Mouse (Mus musculus) heart, adult 10 weeks (tissue): ENCODE data around the gene Olfr569. TPM values are rescaled to one million over a fixed set of nuclear protein-coding genes. Genes with fewer than 3 reads are reported as not detected.

Source experiments
- polyA plus RNA-seq: library from polyadenylated mRNA; stranded (reverse); fragments of 350-450 nt; fragmentation: Illumina TruSeq; extraction: RNeasy Lipid Tissue Mini Kit (QIAGEN cat#74804); gene quantifications from one replicate; pipeline ENCODE4 v1.2.3, GENCODE M21; 2014; ENCODE audit warnings: low read depth, low replicate concordance

The Olfr569 gene
- not detected for polyA plus RNA-seq

GRCm38 (mm10) chr7:102890782-102891181, at the start of gene Olfr569:
Gene Olfr569, minus strand, starts transcription at chr7:102890882.

GRCm38 (mm10) chr7:102924109-102924508, 33.4 kb upstream of the Olfr569 start, which contains the start of gene Olfr572:
Gene Olfr572, plus strand, starts transcription at chr7:102924409.

DNA sequence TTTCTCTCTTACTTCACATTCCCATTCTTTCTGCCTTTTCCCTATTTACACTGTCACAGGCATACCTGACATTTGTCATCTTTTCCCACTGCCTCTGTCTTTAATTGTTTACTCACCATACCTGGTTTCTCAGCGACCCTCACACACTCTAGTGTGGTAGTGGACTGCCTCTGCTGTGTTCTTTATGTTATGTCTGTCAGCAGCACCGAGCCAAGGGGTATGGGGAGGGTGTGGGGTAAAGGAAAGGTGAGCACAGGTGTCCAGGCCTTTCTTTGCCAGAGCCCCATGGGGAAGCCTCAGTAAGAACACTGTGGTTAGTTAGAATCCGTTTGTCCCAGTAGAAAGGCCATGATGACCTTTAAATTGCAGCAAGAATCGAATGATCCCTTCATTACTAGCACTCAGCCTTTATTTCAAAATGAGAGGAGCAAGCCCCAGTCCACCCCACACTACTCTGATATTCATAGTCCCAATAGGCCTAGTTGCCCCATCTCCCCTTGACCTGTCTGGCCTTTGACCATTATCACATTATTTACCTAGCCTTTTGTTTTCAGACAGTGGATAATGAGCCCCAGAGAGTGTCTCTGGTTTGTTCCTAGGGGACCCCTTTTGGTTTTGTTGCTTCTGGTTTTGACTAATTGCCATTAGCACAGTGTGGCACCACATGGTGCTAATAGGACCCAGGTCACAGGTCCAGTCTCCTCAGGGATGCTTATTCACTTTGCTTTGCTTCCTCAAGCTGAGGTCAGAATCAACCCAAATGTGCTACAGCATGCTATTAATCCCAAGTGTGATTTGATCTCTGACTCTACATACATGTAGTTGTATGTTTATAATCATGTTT, 26.6 kb upstream of the Olfr569 start, which contains the start of gene Olfr571:
Gene Olfr571 (minus strand): TSS at position 505 of the 844 bp plus-strand sequence.

GRCm38 (mm10) chr7:102876822-102877221, 13.9 kb downstream of the Olfr569 start, which contains the start of gene Olfr568:
Gene Olfr568, plus strand, starts transcription at chr7:102877122.

DNA sequence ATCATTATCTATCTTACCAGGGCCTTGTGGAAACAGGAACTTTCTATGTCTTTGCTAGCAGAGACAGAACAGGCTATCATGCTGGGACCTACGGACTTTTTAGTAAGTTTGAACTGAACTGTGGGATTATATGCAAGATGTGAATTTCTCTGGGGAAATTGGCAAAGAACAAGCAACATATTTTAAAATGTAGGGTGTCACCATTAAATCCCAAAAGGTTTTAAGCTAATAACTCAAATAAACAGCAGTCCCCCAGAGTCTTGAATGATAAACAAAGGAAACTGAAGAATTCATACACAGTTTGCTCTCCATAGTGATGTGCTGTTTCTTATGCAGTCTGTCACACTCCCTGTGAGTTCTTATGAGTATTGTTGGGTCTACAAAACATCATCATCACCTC, 32.0 kb downstream of the Olfr569 start, which contains the start of gene Olfr566:
Gene Olfr566 (minus strand): TSS at position 101 of the 400 bp plus-strand sequence.

Other genes with a start within 250 kb of the Olfr569 start
- not detected for gene Olfr555, start 232.1 kb downstream of the Olfr569 start, polyA plus RNA-seq
- not detected for gene Olfr556, start 226.0 kb downstream of the Olfr569 start, polyA plus RNA-seq
- 23.3 TPM for gene Trim68, start 203.6 kb downstream of the Olfr569 start, polyA plus RNA-seq
- not detected for gene Olfr557, start 195.0 kb downstream of the Olfr569 start, polyA plus RNA-seq
- 6.0 TPM for gene Olfr558, start 188.7 kb downstream of the Olfr569 start, polyA plus RNA-seq
- gene Olfr33, start 171.8 kb downstream of the Olfr569 start, polyA plus RNA-seq = not detected
- gene Olfr559, start 163.4 kb downstream of the Olfr569 start, polyA plus RNA-seq = not detected
- gene Olfr560, start 131.5 kb downstream of the Olfr569 start, polyA plus RNA-seq = 0.39 TPM
- 3.1 TPM for gene Olfr78, start 131.4 kb downstream of the Olfr569 start, polyA plus RNA-seq
- not detected for gene Olfr561, start 119.7 kb downstream of the Olfr569 start, polyA plus RNA-seq
- gene Olfr564, start 87.4 kb downstream of the Olfr569 start, polyA plus RNA-seq = not detected
- gene Olfr566, start 32.1 kb downstream of the Olfr569 start, polyA plus RNA-seq = not detected
- not detected for gene Olfr568, start 13.8 kb downstream of the Olfr569 start, polyA plus RNA-seq
- gene Olfr570, start 3.7 kb upstream of the Olfr569 start, polyA plus RNA-seq = not detected
- not detected for gene Olfr571, start 26.7 kb upstream of the Olfr569 start, polyA plus RNA-seq
- gene Olfr572, start 33.5 kb upstream of the Olfr569 start, polyA plus RNA-seq = not detected
- gene Olfr573-ps1, start 51.7 kb upstream of the Olfr569 start, polyA plus RNA-seq = not detected
- not detected for gene Olfr574, start 57.6 kb upstream of the Olfr569 start, polyA plus RNA-seq
- gene Olfr575, start 67.9 kb upstream of the Olfr569 start, polyA plus RNA-seq = not detected
- not detected for gene Olfr576, start 71.8 kb upstream of the Olfr569 start, polyA plus RNA-seq
- not detected for gene Olfr577, start 85.1 kb upstream of the Olfr569 start, polyA plus RNA-seq
- not detected for gene Olfr578, start 98.4 kb upstream of the Olfr569 start, polyA plus RNA-seq
- gene Olfr582, start 147.1 kb upstream of the Olfr569 start, polyA plus RNA-seq = not detected
- not detected for gene Olfr583, start 160.4 kb upstream of the Olfr569 start, polyA plus RNA-seq
- gene Olfr584, start 191.0 kb upstream of the Olfr569 start, polyA plus RNA-seq = not detected
- gene Olfr585, start 206.8 kb upstream of the Olfr569 start, polyA plus RNA-seq = not detected
- not detected for gene Olfr586, start 234.8 kb upstream of the Olfr569 start, polyA plus RNA-seq
- gene Olfr588-ps1, start 250.0 kb upstream of the Olfr569 start, polyA plus RNA-seq = not detected